Mouse (Mus musculus): ENCODE results near the gene Vps25.

Vps25 gene

GRCm38 (mm10) chr11:101238071-101238647 lies 15.3 kb upstream of the Vps25 start:
- in situ Hi-C loops (cut with MboI, MseI), result loop anchor here (5.0 kb wide), 1 partner anchor 56 kb away; no protein-coding TSS in a partner anchor

GRCm38 (mm10) chr11:101245071-101245470 lies 8.4 kb upstream of the Vps25 start:
- in situ Hi-C loops (cut with MboI, MseI), result no loop called here

GRCm38 (mm10) chr11:101245855-101246701 lies 7.4 kb upstream of the Vps25 start, which contains the start of gene Ramp2:
Gene Ramp2 (plus strand): TSS chr11:101246028.
- in situ Hi-C loops (cut with MboI, MseI), result no loop called here

- in situ Hi-C loops (cut with MboI, MseI), result no loop called here
Observed at GRCm38 (mm10) chr11:101246702-101247012, 6.8 kb upstream of the Vps25 start.

GRCm38 (mm10) chr11:101247521-101248030 lies 5.9 kb upstream of the Vps25 start:
- in situ Hi-C loops (cut with MboI, MseI), result no loop called here

- in situ Hi-C loops (cut with MboI, MseI), result no loop called here
Observed at GRCm38 (mm10) chr11:101248258-101248994, 5.1 kb upstream of the Vps25 start.

- in situ Hi-C loops (cut with MboI, MseI), result loop anchor here (10.0 kb wide), 1 partner anchor 1204 kb away; no protein-coding TSS in a partner anchor
Observed at GRCm38 (mm10) chr11:101251031-101251430, 2.5 kb upstream of the Vps25 start.

GRCm38 (mm10) chr11:101252941-101253340 lies 566 bp upstream of the Vps25 start:
- in situ Hi-C loops (cut with MboI, MseI), result loop anchor here (10.0 kb wide), 1 partner anchor 1202 kb away; no protein-coding TSS in a partner anchor

GRCm38 (mm10) chr11:101255826-101256775 lies 2.6 kb downstream of the Vps25 start:
- in situ Hi-C loops (cut with MboI, MseI), result loop anchor here (10.0 kb wide), 1 partner anchor 1199 kb away; no protein-coding TSS in a partner anchor

- in situ Hi-C loops (cut with MboI, MseI), result loop anchor here (10.0 kb wide), 1 partner anchor 1196 kb away; no protein-coding TSS in a partner anchor
Observed at GRCm38 (mm10) chr11:101259261-101259712, 5.8 kb downstream of the Vps25 start.

- in situ Hi-C loops (cut with MboI, MseI), result loop anchor here (10.0 kb wide), 1 partner anchor 1195 kb away; no protein-coding TSS in a partner anchor
Observed at GRCm38 (mm10) chr11:101259948-101260825, 6.7 kb downstream of the Vps25 start, which contains the start of gene Wnk4. Gene Wnk4 (plus strand): TSS chr11:101260567.

GRCm38 (mm10) chr11:101260826-101261380 lies 7.4 kb downstream of the Vps25 start:
- in situ Hi-C loops (cut with MboI, MseI), result no loop called here

GRCm38 (mm10) chr11:101262272-101262967 lies 8.9 kb downstream of the Vps25 start:
- in situ Hi-C loops (cut with MboI, MseI), result no loop called here

GRCm38 (mm10) chr11:101263138-101263988 lies 9.9 kb downstream of the Vps25 start:
- in situ Hi-C loops (cut with MboI, MseI), result no loop called here

GRCm38 (mm10) chr11:101263989-101264280 lies 10.4 kb downstream of the Vps25 start:
- in situ Hi-C loops (cut with MboI, MseI), result no loop called here

- in situ Hi-C loops (cut with MboI, MseI), result no loop called here
Observed at GRCm38 (mm10) chr11:101264954-101265471, 11.5 kb downstream of the Vps25 start.

GRCm38 (mm10) chr11:101265906-101266305 lies 12.4 kb downstream of the Vps25 start:
- in situ Hi-C loops (cut with MboI, MseI), result no loop called here
